In genomic region chr19:26734704-26735109, GRCm38 (mm10) we compare ENCODE assay signal across 19 mouse cellular contexts.
A peak's percentile ranks its signal among the peaks of the same experiment; 100 is the strongest.
DNase-seq lines count a peak whose midpoint lies in the region; ATAC-seq lines count a peak whose summit lies in the region.
"Had no signal": no experiment of that assay in that cellular context is flagged by ENCODE, and none has a peak within 500 bp of the region (broad histone marks: within the 10 kb centered on the region; RNA-seq: fewer than 3 reads in every experiment).

No protein-coding gene starts in this region.

- no peak for DNase-seq in hindbrain, embryonic 10.5 days (ENCODE audit: low spot score)
- peak; percentile 23 for DNase-seq in forebrain, embryonic 14.5 days (ENCODE audit: low spot score)
- peak; percentile 23 for DNase-seq in limb, embryonic 10.5 days (ENCODE audit: low spot score)
- DNase-seq in right cerebral cortex, postnatal 14 days, result no peak
- DNase-seq in embryonic facial prominence, embryonic 10.5 days (ENCODE audit: low spot score), result no peak
- DNase-seq: adrenal gland, postnatal 10 days; cerebellum, adult 18-20 months; kidney, adult 18-20 months; kidney, postnatal 25 days; right cerebral cortex, postnatal 4 days; thymus, postnatal 36 days had no signal

- no peak overlapping the region for H3K4me3 ChIP-seq in hindbrain, embryonic 12.5 days
- no peak overlapping the region for H3K4me3 ChIP-seq in hindbrain, embryonic 10.5 days
- no peak overlapping the region for H3K4me3 ChIP-seq in forebrain, embryonic 14.5 days (ENCODE audit: low read depth, low read length)
- H3K4me3 ChIP-seq in limb, embryonic 10.5 days, result no peak overlapping the region
- H3K4me3 ChIP-seq in neural tube, embryonic 13.5 days, result no peak overlapping the region
- H3K4me3 ChIP-seq in embryonic facial prominence, embryonic 10.5 days, result no peak overlapping the region
- H3K4me3 ChIP-seq: erythroblast, embryonic 14.5 days; limb, embryonic 13.5 days; myocyte had no signal

- peaks cover 12% of the 10 kb centered on the region for H3K4me1 ChIP-seq in hindbrain, embryonic 12.5 days
- peaks cover 14% of the 10 kb centered on the region for H3K4me1 ChIP-seq in hindbrain, embryonic 10.5 days (replicated peaks)
- H3K4me1 ChIP-seq in forebrain, embryonic 14.5 days (ENCODE audit: control insufficient read depth, insufficient read depth, low read length), result peaks cover 14% of the 10 kb centered on the region
- H3K4me1 ChIP-seq in limb, embryonic 10.5 days, result peaks cover 31% of the 10 kb centered on the region
- H3K4me1 ChIP-seq in neural tube, embryonic 13.5 days (replicated peaks), result peaks cover 32% of the 10 kb centered on the region
- peaks cover 35% of the 10 kb centered on the region for H3K4me1 ChIP-seq in embryonic facial prominence, embryonic 10.5 days

- no peak overlapping the region for H3K9ac ChIP-seq in hindbrain, embryonic 12.5 days
- H3K9ac ChIP-seq in forebrain, embryonic 14.5 days (ENCODE audit: low read length), result peak overlapping the region; percentile 21; the same call in 1 of the 2 replicates
- peak overlapping the region; percentile 50 for H3K9ac ChIP-seq in neural tube, embryonic 13.5 days
- H3K9ac ChIP-seq: limb, embryonic 13.5 days; liver, embryonic 14.5 days had no signal

- no peak overlapping the region for H3K4me2 ChIP-seq in hindbrain, embryonic 12.5 days (replicated peaks)
- H3K4me2 ChIP-seq in forebrain, embryonic 14.5 days (ENCODE audit: low read length), result no peak overlapping the region
- peak overlapping the region; percentile 24 for H3K4me2 ChIP-seq in neural tube, embryonic 13.5 days
- H3K4me2 ChIP-seq: limb, embryonic 13.5 days had no signal

- no peaks in the 10 kb centered on the region for H3K27me3 ChIP-seq in hindbrain, embryonic 12.5 days
- H3K27me3 ChIP-seq in hindbrain, embryonic 10.5 days (ENCODE audit: insufficient read depth, poor library complexity, severe bottlenecking), result no peaks in the 10 kb centered on the region
- H3K27me3 ChIP-seq in forebrain, embryonic 14.5 days (replicated peaks; ENCODE audit: control insufficient read depth, insufficient read depth, low read length), result no peaks in the 10 kb centered on the region
- H3K27me3 ChIP-seq in limb, embryonic 10.5 days (ENCODE audit: low read depth, poor library complexity, severe bottlenecking), result no peaks in the 10 kb centered on the region
- no peaks in the 10 kb centered on the region for H3K27me3 ChIP-seq in neural tube, embryonic 13.5 days
- no peaks in the 10 kb centered on the region for H3K27me3 ChIP-seq in embryonic facial prominence, embryonic 10.5 days (replicated peaks; ENCODE audit: low read depth, poor library complexity, severe bottlenecking)
- H3K27me3 ChIP-seq: limb, embryonic 13.5 days had no signal

- no peaks in the 10 kb centered on the region for H3K36me3 ChIP-seq in hindbrain, embryonic 12.5 days
- H3K36me3 ChIP-seq in hindbrain, embryonic 10.5 days, result no peaks in the 10 kb centered on the region
- H3K36me3 ChIP-seq in forebrain, embryonic 14.5 days (ENCODE audit: control insufficient read depth, insufficient read depth, low read length), result no peaks in the 10 kb centered on the region
- no peaks in the 10 kb centered on the region for H3K36me3 ChIP-seq in limb, embryonic 10.5 days
- no peaks in the 10 kb centered on the region for H3K36me3 ChIP-seq in neural tube, embryonic 13.5 days
- no peaks in the 10 kb centered on the region for H3K36me3 ChIP-seq in embryonic facial prominence, embryonic 10.5 days (replicated peaks)
- H3K36me3 ChIP-seq: limb, embryonic 13.5 days had no signal

- no peaks in the 10 kb centered on the region for H3K9me3 ChIP-seq in hindbrain, embryonic 12.5 days (replicated peaks)
- H3K9me3 ChIP-seq in hindbrain, embryonic 10.5 days, result no peaks in the 10 kb centered on the region
- no peaks in the 10 kb centered on the region for H3K9me3 ChIP-seq in forebrain, embryonic 14.5 days (replicated peaks; ENCODE audit: control insufficient read depth, low read length)
- H3K9me3 ChIP-seq in limb, embryonic 10.5 days (replicated peaks), result no peaks in the 10 kb centered on the region
- no peaks in the 10 kb centered on the region for H3K9me3 ChIP-seq in neural tube, embryonic 13.5 days
- no peaks in the 10 kb centered on the region for H3K9me3 ChIP-seq in embryonic facial prominence, embryonic 10.5 days
- H3K9me3 ChIP-seq: limb, embryonic 13.5 days had no signal

- ATAC-seq in hindbrain, embryonic 12.5 days (ENCODE audit: low FRiP score), result peak; percentile 66
- ATAC-seq in forebrain, embryonic 14.5 days, result 0 out of 2 replicates have a peak, but pooled peaks have one; percentile 10
- peak; percentile 76 for ATAC-seq in neural tube, embryonic 13.5 days (ENCODE audit: low read depth)
- ATAC-seq in activated CD4-positive, CD25-positive, alpha-beta regulatory T cell, adult 4 months, result no peak
- ATAC-seq: lung, postnatal 0 days had no signal

- peak overlapping the region; percentile 40; the same call in 1 of the 2 replicates for H3K27ac ChIP-seq in hindbrain, embryonic 12.5 days
- H3K27ac ChIP-seq in hindbrain, embryonic 10.5 days, result no peak overlapping the region
- H3K27ac ChIP-seq in forebrain, embryonic 14.5 days (ENCODE audit: low read depth, low read length), result no peak overlapping the region
- no peak overlapping the region for H3K27ac ChIP-seq in limb, embryonic 10.5 days
- H3K27ac ChIP-seq in neural tube, embryonic 13.5 days (replicated peaks), result peak overlapping the region; percentile 85
- H3K27ac ChIP-seq in embryonic facial prominence, embryonic 10.5 days (replicated peaks), result no peak overlapping the region
- H3K27ac ChIP-seq: limb, embryonic 13.5 days; liver, embryonic 14.5 days had no signal

- WGBS in hindbrain, embryonic 12.5 days, result 63% methylated on average over 10 of the region's 10 CpGs
- WGBS in hindbrain, embryonic 10.5 days, result 85% methylated on average over 10 of the region's 10 CpGs
- WGBS in forebrain, embryonic 14.5 days, result 67% methylated on average over 10 of the region's 10 CpGs
- 82% methylated on average over 10 of the region's 10 CpGs for WGBS in limb, embryonic 10.5 days
- 25% methylated on average over 10 of the region's 10 CpGs for WGBS in neural tube, embryonic 13.5 days
- 90% methylated on average over 10 of the region's 10 CpGs for WGBS in embryonic facial prominence, embryonic 10.5 days

Comparison
In these comparisons a context has a peak if more than half of its experiments do, and no peak if none do; other contexts are left out.
1. H3K27ac ChIP-seq: peak in hindbrain, embryonic 12.5 days (single experiment) and neural tube, embryonic 13.5 days (single experiment); none in hindbrain, embryonic 10.5 days (single experiment), forebrain, embryonic 14.5 days (single experiment), limb, embryonic 10.5 days (single experiment) and embryonic facial prominence, embryonic 10.5 days (single experiment).
2. DNase-seq: peak in forebrain, embryonic 14.5 days (single experiment) and limb, embryonic 10.5 days (single experiment); none in hindbrain, embryonic 10.5 days (single experiment), right cerebral cortex, postnatal 14 days (single experiment) and embryonic facial prominence, embryonic 10.5 days (single experiment).